In genomic region chr8:120811953-120812352, GRCm38 (mm10) we compare ENCODE assay signal across 21 mouse cellular contexts.
DNase-seq lines count a peak whose midpoint lies in the region; ATAC-seq and TF ChIP-seq lines count a peak whose summit lies in the region.
"Had no signal": no experiment of that assay in that cellular context is flagged by ENCODE, and none has a peak within 500 bp of the region (broad histone marks: within the 10 kb centered on the region; RNA-seq: fewer than 3 reads in every experiment).

No protein-coding gene starts in this region.

- H3K9ac ChIP-seq in hindbrain, embryonic 14.5 days = no peak overlapping the region
- H3K9ac ChIP-seq in hindbrain, embryonic 16.5 days (ENCODE audit: low read depth, low read length) = no peak overlapping the region
- H3K9ac ChIP-seq in ES-E14 (ENCODE audit: insufficient read depth, low read depth, low read length, poor library complexity, severe bottlenecking) = no peak overlapping the region
- no peak overlapping the region for H3K9ac ChIP-seq in kidney, embryonic 14.5 days (ENCODE audit: low read depth, low read length)
- H3K9ac ChIP-seq: embryonic facial prominence, embryonic 12.5 days; forebrain, embryonic 13.5 days; forebrain, embryonic 15.5 days; forebrain, postnatal 0 days had no signal

- WGBS in hindbrain, embryonic 14.5 days = 85% methylated on average over 2 of the region's 2 CpGs
- WGBS in hindbrain, embryonic 16.5 days = 84% methylated on average over 2 of the region's 2 CpGs
- 80% methylated on average over 2 of the region's 2 CpGs for WGBS in kidney, embryonic 14.5 days

- H3K36me3 ChIP-seq in hindbrain, embryonic 14.5 days (replicated peaks; ENCODE audit: control insufficient read depth, insufficient read depth) = no peaks in the 10 kb centered on the region
- H3K36me3 ChIP-seq in hindbrain, embryonic 16.5 days (ENCODE audit: control insufficient read depth, insufficient read depth, low read length) = no peaks in the 10 kb centered on the region
- no peaks in the 10 kb centered on the region for H3K36me3 ChIP-seq in ES-E14 (ENCODE audit: control insufficient read depth, insufficient read depth, low read length, poor library complexity, severe bottlenecking)
- no peaks in the 10 kb centered on the region for H3K36me3 ChIP-seq in kidney, embryonic 14.5 days (ENCODE audit: control insufficient read depth, insufficient read depth, low read length)
- H3K36me3 ChIP-seq: embryonic facial prominence, embryonic 10.5 days; embryonic facial prominence, embryonic 12.5 days; forebrain, embryonic 15.5 days had no signal

- no peak overlapping the region for H3K27ac ChIP-seq in hindbrain, embryonic 14.5 days
- no peak overlapping the region for H3K27ac ChIP-seq in hindbrain, embryonic 16.5 days (ENCODE audit: low read depth, low read length)
- no peak overlapping the region for H3K27ac ChIP-seq in ES-E14 (ENCODE audit: insufficient read depth, low read depth, low read length, poor library complexity, severe bottlenecking)
- H3K27ac ChIP-seq in kidney, embryonic 14.5 days (ENCODE audit: low read depth, low read length) = no peak overlapping the region
- H3K27ac ChIP-seq: embryonic facial prominence, embryonic 10.5 days; embryonic facial prominence, embryonic 12.5 days; forebrain, embryonic 13.5 days; forebrain, embryonic 15.5 days had no signal

- no peaks in the 10 kb centered on the region for H3K4me1 ChIP-seq in hindbrain, embryonic 14.5 days (replicated peaks; ENCODE audit: control insufficient read depth, insufficient read depth, low read length)
- H3K4me1 ChIP-seq in hindbrain, embryonic 16.5 days (ENCODE audit: control insufficient read depth, insufficient read depth, low read depth, low read length) = no peaks in the 10 kb centered on the region
- H3K4me1 ChIP-seq in ES-E14 (ENCODE audit: control insufficient read depth in 2 of 2, insufficient read depth in 2 of 2, low read length in 2 of 2, poor library complexity in 1 of 2) = peaks cover 0 to 4% of the 10 kb centered on the region in 2 experiments; a peak in 1 of 4 replicates
- H3K4me1 ChIP-seq in kidney, embryonic 14.5 days (ENCODE audit: control insufficient read depth, insufficient read depth, low read length) = 0 out of 2 replicates have a peak, but pooled peaks cover 4% of the 10 kb centered on the region
- H3K4me1 ChIP-seq: embryonic facial prominence, embryonic 12.5 days; forebrain, embryonic 13.5 days; forebrain, embryonic 15.5 days had no signal

- in situ Hi-C loops in ES-E14 (cut with MboI; ENCODE audit: low sequenced_read_pairs in 2 of 2, unreplicated experiment in 2 of 2) = no loop called here

- H3K4me2 ChIP-seq in hindbrain, embryonic 14.5 days (replicated peaks) = no peak overlapping the region
- no peak overlapping the region for H3K4me2 ChIP-seq in hindbrain, embryonic 16.5 days (ENCODE audit: low read length)
- H3K4me2 ChIP-seq in kidney, embryonic 14.5 days (replicated peaks; ENCODE audit: low read depth, low read length) = no peak overlapping the region
- H3K4me2 ChIP-seq: embryonic facial prominence, embryonic 12.5 days; forebrain, embryonic 13.5 days; forebrain, embryonic 15.5 days had no signal

- H3K27me3 ChIP-seq in hindbrain, embryonic 14.5 days (ENCODE audit: control insufficient read depth, insufficient read depth, low read length) = no peaks in the 10 kb centered on the region
- no peaks in the 10 kb centered on the region for H3K27me3 ChIP-seq in hindbrain, embryonic 16.5 days (replicated peaks; ENCODE audit: control insufficient read depth, insufficient read depth, low read length)
- H3K27me3 ChIP-seq in kidney, embryonic 14.5 days (ENCODE audit: control insufficient read depth, insufficient read depth, low read length) = 0 out of 2 replicates have a peak, but pooled peaks cover 1% of the 10 kb centered on the region
- H3K27me3 ChIP-seq: embryonic facial prominence, embryonic 12.5 days; forebrain, embryonic 13.5 days; forebrain, embryonic 15.5 days had no signal

- peak; percentile 30 for DNase-seq in hindbrain, embryonic 14.5 days (ENCODE audit: low spot score)
- peak; percentile 35 for DNase-seq in thymus, postnatal 4 days
- no peak for DNase-seq in thymus, adult 18-20 months
- DNase-seq in ES-E14 (ENCODE audit: low read depth, low spot score) = no peak
- no peak for DNase-seq in layer of hippocampus, postnatal 25 days (ENCODE audit: extremely low spot score in 1 of 2, low spot score in 1 of 2)
- DNase-seq: adrenal gland, adult 2 months; adrenal gland, postnatal 10 days; adrenal gland, postnatal 25 days; cerebellum, adult 11 months; cerebellum, adult 18-20 months; cerebellum, adult 8-10 months; cerebellum, adult 9-11 months; cerebellum, postnatal 14 days; cerebellum, postnatal 36 days; forebrain, postnatal 0 days had no signal

- no peak for ATAC-seq in hindbrain, embryonic 14.5 days (ENCODE audit: low FRiP score)
- ATAC-seq in hindbrain, embryonic 16.5 days = no peak
- no peak for ATAC-seq in kidney, embryonic 14.5 days (ENCODE audit: low FRiP score, low TSS enrichment)
- ATAC-seq: forebrain, embryonic 13.5 days; forebrain, embryonic 15.5 days; forebrain, postnatal 0 days had no signal

- H3K4me3 ChIP-seq in hindbrain, embryonic 14.5 days (replicated peaks; ENCODE audit: low read length) = no peak overlapping the region
- H3K4me3 ChIP-seq in hindbrain, embryonic 16.5 days (ENCODE audit: low read length) = no peak overlapping the region
- no peak overlapping the region for H3K4me3 ChIP-seq in ES-E14 (ENCODE audit: insufficient read depth in 1 of 2, low read depth in 1 of 2, low read length in 2 of 2, poor library complexity in 1 of 2, severe bottlenecking in 1 of 2)
- H3K4me3 ChIP-seq in kidney, embryonic 14.5 days (ENCODE audit: low read length) = no peak overlapping the region
- H3K4me3 ChIP-seq: embryonic facial prominence, embryonic 10.5 days; embryonic facial prominence, embryonic 12.5 days; forebrain, embryonic 13.5 days; forebrain, embryonic 15.5 days had no signal

- H3K9me3 ChIP-seq in hindbrain, embryonic 14.5 days (ENCODE audit: control insufficient read depth, low read length) = no peaks in the 10 kb centered on the region
- H3K9me3 ChIP-seq in hindbrain, embryonic 16.5 days (ENCODE audit: control insufficient read depth, low read length) = no peaks in the 10 kb centered on the region
- H3K9me3 ChIP-seq in ES-E14 (ENCODE audit: control insufficient read depth, insufficient read depth, low read depth, low read length) = no peaks in the 10 kb centered on the region
- no peaks in the 10 kb centered on the region for H3K9me3 ChIP-seq in kidney, embryonic 14.5 days (ENCODE audit: control insufficient read depth, low read length)
- H3K9me3 ChIP-seq: embryonic facial prominence, embryonic 10.5 days; embryonic facial prominence, embryonic 12.5 days; forebrain, embryonic 13.5 days; forebrain, embryonic 15.5 days had no signal

TF ChIP-seq in ES-E14, 5 proteins besides CTCF, POLR2A, EP300 and RAD21:
- TF ChIP-seq HCFC1 (IDR thresholded peaks at IDR 0.05; ENCODE audit: borderline replicate concordance, insufficient read depth, low read length) (peak; percentile 63; the same call in 1 of the 2 replicates), ZC3H11A (IDR thresholded peaks at IDR 0.05; ENCODE audit: borderline replicate concordance, low read depth, low read length) (no peak), MAFK (IDR thresholded peaks at IDR 0.05; ENCODE audit: insufficient read depth, low read depth, low read length) (no peak), CHD2 (IDR thresholded peaks at IDR 0.05; ENCODE audit: low read depth, low read length) (no peak), ZNF384 (IDR thresholded peaks at IDR 0.05; ENCODE audit: low read depth, low read length) (no peak)

Comparison
In these comparisons a context has a peak if more than half of its experiments do, and no peak if none do; other contexts are left out.
1. DNase-seq: peak in hindbrain, embryonic 14.5 days (single experiment) and thymus, postnatal 4 days (single experiment); none in thymus, adult 18-20 months (0 of 2), ES-E14 (single experiment) and layer of hippocampus, postnatal 25 days (0 of 2).